In genomic region chr6:64073406-64073805, GRCm38 (mm10) we compare ENCODE assay signal across 6 mouse cellular contexts.
"Had no signal": no experiment of that assay in that cellular context is flagged by ENCODE, and none has a peak within 500 bp of the region (broad histone marks: within the 10 kb centered on the region; RNA-seq: fewer than 3 reads in every experiment).

No protein-coding gene starts in this region.

- DNase-seq: kidney, adult 18-20 months; kidney, postnatal 25 days; layer of hippocampus, adult 9-11 months; lung, embryonic 14.5 days; lung, postnatal 10 days; lung, postnatal 4 days had no signal
